Mouse (Mus musculus): ENCODE data around the gene Edrf1. TPM values are rescaled to one million over a fixed set of nuclear protein-coding genes. Genes with fewer than 3 reads are reported as not detected.

Edrf1 gene
- total and polyA plus RNA-seq, 3 experiments, result 10.0 to 20.6 (median 19.3) TPM

Other genes with a start within 250 kb of the Edrf1 start
- not detected in 2 replicates for gene Tex36, start 35.4 kb upstream of the Edrf1 start, total RNA-seq (2012; rRNA removed)
- not detected in 2 replicates for gene Tex36, start 35.4 kb upstream of the Edrf1 start, total RNA-seq (2014; rRNA removed)
- gene Tex36, start 35.4 kb upstream of the Edrf1 start, polyA plus RNA-seq (2012; ENCODE audit: insufficient read length, low read depth), result not detected in 2 replicates
- not detected in 2 replicates for gene Mmp21, start 42.5 kb downstream of the Edrf1 start, total RNA-seq (2012; rRNA removed)
- not detected in 2 replicates for gene Mmp21, start 42.5 kb downstream of the Edrf1 start, total RNA-seq (2014; rRNA removed)
- gene Mmp21, start 42.5 kb downstream of the Edrf1 start, polyA plus RNA-seq (2012; ENCODE audit: insufficient read length, low read depth), result 0.15 and 0.17 TPM in 2 replicates
- 73.8 and 89.4 TPM in 2 replicates for gene Bccip, start 71.8 kb downstream of the Edrf1 start, total RNA-seq (2012; rRNA removed)
- gene Bccip, start 71.8 kb downstream of the Edrf1 start, total RNA-seq (2014; rRNA removed), result 96.2 and 99.7 TPM in 2 replicates
- 241 and 324 TPM in 2 replicates for gene Bccip, start 71.8 kb downstream of the Edrf1 start, polyA plus RNA-seq (2012; ENCODE audit: insufficient read length, low read depth)
- gene Uros, start 72.5 kb downstream of the Edrf1 start, total RNA-seq (2012; rRNA removed), result 12.9 and 13.8 TPM in 2 replicates
- gene Uros, start 72.5 kb downstream of the Edrf1 start, total RNA-seq (2014; rRNA removed), result 21.0 and 21.5 TPM in 2 replicates
- 16.3 and 17.1 TPM in 2 replicates for gene Uros, start 72.5 kb downstream of the Edrf1 start, polyA plus RNA-seq (2012; ENCODE audit: insufficient read length, low read depth)
- gene Fank1, start 139.3 kb downstream of the Edrf1 start, total RNA-seq (2012; rRNA removed), result not detected in 2 replicates
- 0.11 and 0.16 TPM in 2 replicates for gene Fank1, start 139.3 kb downstream of the Edrf1 start, total RNA-seq (2014; rRNA removed)
- gene Fank1, start 139.3 kb downstream of the Edrf1 start, polyA plus RNA-seq (2012; ENCODE audit: insufficient read length, low read depth), result 0.17 TPM in 1 of 2 replicates, not detected in the other
- gene Dhx32, start 145.2 kb downstream of the Edrf1 start, total RNA-seq (2012; rRNA removed), result 19.0 and 20.6 TPM in 2 replicates
- 15.1 and 16.9 TPM in 2 replicates for gene Dhx32, start 145.2 kb downstream of the Edrf1 start, total RNA-seq (2014; rRNA removed)
- 16.3 and 16.5 TPM in 2 replicates for gene Dhx32, start 145.2 kb downstream of the Edrf1 start, polyA plus RNA-seq (2012; ENCODE audit: insufficient read length, low read depth)